Mouse (Mus musculus): Measurements from ENCODE around the gene Cgref1. TPM values are rescaled to one million over a fixed set of nuclear protein-coding genes. Genes with fewer than 3 reads are reported as not detected.

The Cgref1 gene
- polyA plus RNA-seq (2015; fragmentation: Nextera tagmentation; extraction: Ambion mirVana): 3.9 and 4.7 TPM in 2 replicates

DNA sequence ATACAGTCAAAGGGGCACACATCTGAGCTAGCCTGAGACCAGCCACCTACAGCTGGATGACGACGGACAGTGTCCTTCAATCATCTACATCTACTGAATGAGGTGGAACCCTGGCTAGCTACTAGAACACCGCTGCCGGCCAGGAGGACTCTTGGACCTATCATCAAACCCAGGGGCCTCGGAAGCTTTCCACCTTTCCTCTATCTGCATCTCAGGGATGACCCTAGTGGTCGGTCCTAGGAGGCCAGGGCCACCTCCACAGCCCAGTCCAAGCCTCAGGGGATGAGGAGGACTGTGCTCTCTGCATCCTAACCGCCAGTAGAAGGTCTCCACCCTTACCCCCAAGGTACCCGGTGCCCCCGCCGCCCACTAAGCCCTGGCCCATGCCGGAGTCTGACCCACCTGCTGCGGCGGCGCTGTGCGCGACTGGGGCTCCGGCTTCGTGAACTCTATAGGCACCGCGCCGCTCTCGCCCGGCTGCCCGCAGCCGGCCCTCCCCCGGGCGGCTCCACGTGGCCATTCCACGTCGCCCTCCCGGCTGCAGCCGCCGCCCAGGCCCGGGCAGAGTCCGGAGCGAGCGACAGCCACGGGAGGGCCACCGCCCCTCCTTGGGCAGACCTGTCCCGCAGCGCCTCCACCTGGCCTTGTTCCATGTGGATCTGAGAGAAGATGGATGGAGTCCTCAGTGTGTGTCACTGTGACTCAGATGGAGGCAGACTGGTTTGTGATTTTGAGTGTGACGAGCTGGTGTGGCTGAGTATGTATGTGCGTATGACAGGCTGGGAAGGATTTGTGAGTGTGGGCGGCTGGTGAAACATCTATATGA lies at the start of gene Cgref1:
TSS of gene Cgref1 (minus strand) at position 636 of the 826 bp plus-strand sequence.
- 7% methylated on average over 44 of the region's 44 CpGs for WGBS

DNA sequence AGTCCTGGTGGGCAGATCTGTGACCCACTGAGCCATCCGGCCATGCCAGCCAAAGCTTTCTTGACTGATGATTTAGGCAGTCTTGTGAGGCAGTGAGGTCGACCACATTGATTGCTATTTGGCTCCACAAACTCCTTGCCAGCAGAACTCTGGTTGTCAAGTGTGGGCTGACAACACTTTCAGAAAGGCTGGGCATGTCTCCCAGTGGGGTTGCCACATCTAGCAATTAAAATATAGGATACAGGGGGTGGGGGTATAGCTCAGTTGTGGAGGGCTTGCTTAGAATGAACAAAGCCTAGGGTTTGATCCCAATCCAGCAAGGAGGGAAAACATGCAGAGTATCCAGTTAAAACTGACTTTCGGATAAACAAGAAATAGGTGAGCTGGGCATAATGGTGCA lies 48.7 kb upstream of the Cgref1 start:
- Histone ChIP-seq H3K27me3 (replicated peaks) (no peaks in the 10 kb centered on the region), H3K4me1 (peaks cover 12% of the 10 kb centered on the region), H3K36me3 (no peaks in the 10 kb centered on the region), H3K4me3 (no peak overlapping the region), H3K27ac (replicated peaks) (no peak overlapping the region), H3K9me3 (no peaks in the 10 kb centered on the region), H3K9ac (no peak overlapping the region), H3K4me2 (no peak overlapping the region)
- no peak for ATAC-seq (ENCODE audit: extremely low read depth, insufficient number of reproducible peaks, low FRiP score, low TSS enrichment)
- WGBS: 71% methylated on average over 3 of the region's 3 CpGs

More for the DNA sequence above, at the start of gene Cgref1:
- H3K4me3 ChIP-seq: peak within 1 kb of the TSS; percentile 58
- H3K27me3 ChIP-seq (replicated peaks): peaks cover 22% of the 10 kb centered on the region
- H3K4me2 ChIP-seq: peak within 1 kb of the TSS; percentile 88
- peaks cover 19% of the 10 kb centered on the region for H3K4me1 ChIP-seq
- H3K36me3 ChIP-seq: no peaks in the 10 kb centered on the region
- peak; percentile 35; the same call in 1 of the 2 replicates for ATAC-seq (ENCODE audit: extremely low read depth, insufficient number of reproducible peaks, low FRiP score, low TSS enrichment)
- H3K9ac ChIP-seq: peak within 1 kb of the TSS; percentile 85
- no peak within 1 kb of the TSS for H3K27ac ChIP-seq (replicated peaks)
- no peaks in the 10 kb centered on the region for H3K9me3 ChIP-seq

DNA sequence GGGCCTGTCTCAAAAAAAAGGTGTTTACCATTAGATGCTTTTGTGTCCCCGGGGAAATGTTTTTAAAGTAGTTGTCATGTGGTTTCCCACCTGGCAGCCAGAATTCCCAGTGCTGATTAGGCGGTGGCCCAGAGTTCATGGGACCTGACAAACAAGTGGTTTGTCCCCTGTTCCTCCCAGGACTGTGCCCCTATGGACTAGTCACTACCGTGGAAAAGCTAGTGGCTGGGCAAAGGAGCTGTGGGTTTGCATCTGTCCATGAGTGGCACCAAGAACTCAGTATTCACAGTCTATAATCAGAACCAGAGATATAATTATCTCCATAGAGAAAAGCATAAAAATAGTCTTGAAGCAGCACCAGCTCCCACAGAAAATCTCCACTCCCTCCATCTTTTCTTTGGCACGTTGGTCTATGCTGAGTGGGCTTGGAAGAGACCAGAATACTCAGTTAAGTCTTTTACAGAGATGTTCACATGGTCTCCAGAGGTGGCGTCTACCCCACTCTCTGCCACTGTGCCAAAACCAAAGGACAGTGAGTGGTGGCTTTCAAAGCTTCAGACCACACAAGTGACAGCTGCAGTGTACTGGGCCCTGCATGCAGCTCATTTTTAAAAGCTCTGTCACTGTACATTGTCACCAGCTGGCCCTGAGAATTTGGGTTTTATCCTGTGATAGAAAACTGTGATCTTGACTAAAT lies 47.7 kb upstream of the Cgref1 start:
- H3K27ac ChIP-seq (replicated peaks): no peak overlapping the region
- peaks cover 12% of the 10 kb centered on the region for H3K4me1 ChIP-seq
- H3K4me2 ChIP-seq: no peak overlapping the region
- no peaks in the 10 kb centered on the region for H3K27me3 ChIP-seq (replicated peaks)
- H3K36me3 ChIP-seq: no peaks in the 10 kb centered on the region
- no peaks in the 10 kb centered on the region for H3K9me3 ChIP-seq
- no peak overlapping the region for H3K9ac ChIP-seq
- no peak overlapping the region for H3K4me3 ChIP-seq
- no peak for ATAC-seq (ENCODE audit: extremely low read depth, insufficient number of reproducible peaks, low FRiP score, low TSS enrichment)
- WGBS: 67% methylated on average over 5 of the region's 5 CpGs

DNA sequence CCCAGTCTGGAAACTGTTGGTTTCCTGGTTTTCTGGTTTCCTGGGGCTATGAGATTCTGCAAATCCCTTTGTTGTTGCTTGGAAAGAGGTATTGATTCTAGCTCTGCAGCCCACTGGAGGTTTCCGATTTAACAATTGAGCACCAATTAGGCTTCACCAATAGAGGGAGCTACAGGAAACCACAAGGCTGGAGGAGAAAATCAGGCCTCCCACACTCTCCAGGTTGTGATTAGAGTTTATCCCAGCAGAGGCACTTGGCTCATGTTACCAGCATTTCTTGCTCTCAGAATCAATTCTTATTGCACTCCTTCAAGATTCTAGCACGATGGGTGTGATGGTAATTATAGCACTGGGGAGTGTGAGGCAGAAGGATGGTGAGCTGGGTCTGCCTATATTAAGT lies 37.0 kb upstream of the Cgref1 start:
- Histone ChIP-seq H3K4me3 (no peak overlapping the region), H3K9me3 (no peaks in the 10 kb centered on the region), H3K36me3 (no peaks in the 10 kb centered on the region), H3K4me2 (no peak overlapping the region), H3K27ac (replicated peaks) (no peak overlapping the region), H3K27me3 (replicated peaks) (no peaks in the 10 kb centered on the region), H3K4me1 (no peaks in the 10 kb centered on the region), H3K9ac (no peak overlapping the region)
- ATAC-seq (ENCODE audit: extremely low read depth, insufficient number of reproducible peaks, low FRiP score, low TSS enrichment): no peak
- WGBS: 16% methylated on average over 2 of the region's 2 CpGs

DNA sequence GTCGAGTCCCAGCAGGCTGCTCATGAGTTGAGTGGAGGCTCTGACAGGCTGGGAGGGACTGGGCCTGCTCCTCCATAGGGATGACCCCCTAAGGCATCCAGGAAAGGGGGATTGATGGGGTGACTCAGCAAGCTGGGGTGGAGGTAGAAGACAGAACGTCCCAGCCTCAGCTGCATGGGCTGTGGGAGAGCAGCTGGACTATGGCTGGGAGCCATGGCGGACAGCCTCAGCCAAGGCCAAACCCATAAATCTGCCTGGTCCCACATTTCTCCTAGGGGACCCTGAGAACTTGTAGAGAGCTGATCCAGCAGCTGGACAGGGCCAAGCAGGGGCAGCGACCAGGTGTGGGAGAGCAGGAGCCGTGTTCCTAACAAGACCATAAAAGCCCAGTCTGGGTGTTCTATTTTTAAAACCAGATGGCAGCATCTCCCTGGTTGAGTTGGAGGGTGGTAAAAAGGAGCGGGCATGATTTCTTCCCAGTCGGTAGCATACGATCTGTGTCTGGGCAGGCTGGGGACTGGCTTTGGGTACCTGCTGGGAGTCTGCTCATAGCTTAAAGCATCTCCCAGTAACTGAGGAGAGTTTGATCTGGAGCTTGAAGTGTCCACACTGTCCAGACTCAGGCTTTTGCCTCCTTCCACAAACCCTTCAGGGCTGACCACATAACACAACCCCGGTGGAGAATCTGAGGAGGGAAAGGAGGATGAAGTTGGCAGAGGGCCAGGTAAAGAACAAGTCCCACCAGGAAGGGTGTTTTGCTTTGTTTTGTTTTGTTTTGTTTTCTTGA lies 29.7 kb upstream of the Cgref1 start:
- WGBS: 53% methylated on average over 9 of the region's 9 CpGs
- Histone ChIP-seq H3K4me1 (peaks cover 14% of the 10 kb centered on the region), H3K9me3 (no peaks in the 10 kb centered on the region), H3K4me3 (no peak overlapping the region), H3K27me3 (replicated peaks) (peaks cover 2% of the 10 kb centered on the region; the same call in 1 of the 2 replicates), H3K4me2 (no peak overlapping the region), H3K36me3 (no peaks in the 10 kb centered on the region), H3K9ac (no peak overlapping the region), H3K27ac (replicated peaks) (no peak overlapping the region)
- no peak for ATAC-seq (ENCODE audit: extremely low read depth, insufficient number of reproducible peaks, low FRiP score, low TSS enrichment)

DNA sequence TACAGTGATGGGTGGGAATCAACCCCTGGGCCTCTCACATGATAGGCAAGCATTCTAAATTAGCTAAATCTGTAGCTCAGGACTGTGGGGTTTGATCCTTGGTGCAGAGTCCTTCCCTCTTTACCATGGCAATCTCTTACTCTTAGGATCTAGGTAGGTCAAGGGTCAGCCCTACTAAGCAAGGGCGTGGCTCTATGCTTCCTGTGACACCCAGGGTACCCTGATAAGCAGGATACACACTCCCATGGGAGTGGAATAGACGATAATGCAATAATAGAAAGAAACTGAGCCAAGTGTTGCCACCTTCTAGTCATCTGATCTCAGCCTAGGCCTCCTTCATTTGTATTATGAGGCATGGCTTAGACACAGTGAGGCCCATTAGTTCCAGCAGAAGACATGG lies 24.0 kb upstream of the Cgref1 start:
- no peak overlapping the region for H3K4me2 ChIP-seq
- WGBS: 63% methylated on average over 2 of the region's 2 CpGs
- H3K4me1 ChIP-seq: 0 out of 2 replicates have a peak, but pooled peaks cover 7% of the 10 kb centered on the region
- H3K36me3 ChIP-seq: no peaks in the 10 kb centered on the region
- no peak for ATAC-seq (ENCODE audit: extremely low read depth, insufficient number of reproducible peaks, low FRiP score, low TSS enrichment)
- no peaks in the 10 kb centered on the region for H3K9me3 ChIP-seq
- no peak overlapping the region for H3K27ac ChIP-seq (replicated peaks)
- no peak overlapping the region for H3K9ac ChIP-seq
- H3K27me3 ChIP-seq (replicated peaks): peaks cover 8% of the 10 kb centered on the region; the same call in 1 of the 2 replicates
- H3K4me3 ChIP-seq: no peak overlapping the region

DNA sequence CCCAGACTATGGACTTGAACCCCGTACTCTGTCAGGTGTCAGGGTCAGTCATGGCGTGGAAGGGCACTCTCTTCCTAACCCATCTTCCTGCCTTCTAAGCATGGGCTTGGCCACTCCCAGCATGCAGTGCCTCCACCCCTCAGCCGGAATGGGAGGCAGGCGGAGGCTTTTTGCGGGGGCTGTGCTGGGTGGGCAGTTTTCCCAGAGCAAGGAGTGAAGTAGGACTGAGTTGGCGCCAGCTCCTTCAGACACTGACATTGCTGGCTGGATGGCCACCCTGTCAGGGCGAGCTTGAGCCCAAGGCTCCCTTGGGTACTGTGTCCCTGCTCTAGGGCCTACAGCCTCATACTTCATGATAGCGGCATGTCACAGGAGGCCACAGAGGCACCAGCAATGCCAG lies 23.0 kb upstream of the Cgref1 start, which contains the start of gene Tcf23:
TSS of gene Tcf23 (plus strand) at position 247 of the 400 bp plus-strand sequence.
- 0 out of 2 replicates have a peak, but pooled peaks cover 2% of the 10 kb centered on the region for H3K4me1 ChIP-seq
- no peak within 1 kb of the TSS for H3K4me2 ChIP-seq
- ATAC-seq (ENCODE audit: extremely low read depth, insufficient number of reproducible peaks, low FRiP score, low TSS enrichment): no peak
- no peak within 1 kb of the TSS for H3K27ac ChIP-seq (replicated peaks)
- H3K4me3 ChIP-seq: no peak within 1 kb of the TSS
- H3K27me3 ChIP-seq (replicated peaks): peaks cover 8% of the 10 kb centered on the region; the same call in 1 of the 2 replicates
- WGBS: 59% methylated on average over 8 of the region's 8 CpGs
- no peak within 1 kb of the TSS for H3K9ac ChIP-seq
- H3K36me3 ChIP-seq: no peaks in the 10 kb centered on the region
- H3K9me3 ChIP-seq: no peaks in the 10 kb centered on the region

DNA sequence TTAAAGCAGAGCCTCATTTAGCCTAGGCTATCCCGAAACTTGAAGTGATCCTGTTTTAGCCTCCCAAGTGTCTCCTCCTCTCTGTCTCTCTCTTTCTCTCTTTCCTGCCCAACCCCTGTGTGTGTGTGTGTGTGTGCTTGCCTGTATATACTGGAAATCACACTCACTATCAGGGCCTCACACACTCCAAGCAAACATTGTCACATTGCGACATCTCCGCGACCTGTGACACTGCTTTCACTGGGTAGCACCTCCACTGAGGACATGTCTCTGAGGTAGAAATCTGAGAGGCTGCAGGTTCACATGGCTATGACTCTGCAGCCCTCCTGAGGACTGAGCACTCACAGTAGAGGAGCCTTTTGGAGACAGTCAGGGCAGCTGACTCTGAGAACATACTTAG lies 20.8 kb upstream of the Cgref1 start:
- no peak overlapping the region for H3K4me2 ChIP-seq
- no peak overlapping the region for H3K9ac ChIP-seq
- H3K27me3 ChIP-seq (replicated peaks): peaks cover 8% of the 10 kb centered on the region; the same call in 1 of the 2 replicates
- no peak overlapping the region for H3K4me3 ChIP-seq
- H3K36me3 ChIP-seq: no peaks in the 10 kb centered on the region
- 0 out of 2 replicates have a peak, but pooled peaks cover 2% of the 10 kb centered on the region for H3K4me1 ChIP-seq
- H3K27ac ChIP-seq (replicated peaks): no peak overlapping the region
- ATAC-seq (ENCODE audit: extremely low read depth, insufficient number of reproducible peaks, low FRiP score, low TSS enrichment): no peak
- WGBS: 81% methylated on average over 4 of the region's 4 CpGs
- H3K9me3 ChIP-seq: no peaks in the 10 kb centered on the region

DNA sequence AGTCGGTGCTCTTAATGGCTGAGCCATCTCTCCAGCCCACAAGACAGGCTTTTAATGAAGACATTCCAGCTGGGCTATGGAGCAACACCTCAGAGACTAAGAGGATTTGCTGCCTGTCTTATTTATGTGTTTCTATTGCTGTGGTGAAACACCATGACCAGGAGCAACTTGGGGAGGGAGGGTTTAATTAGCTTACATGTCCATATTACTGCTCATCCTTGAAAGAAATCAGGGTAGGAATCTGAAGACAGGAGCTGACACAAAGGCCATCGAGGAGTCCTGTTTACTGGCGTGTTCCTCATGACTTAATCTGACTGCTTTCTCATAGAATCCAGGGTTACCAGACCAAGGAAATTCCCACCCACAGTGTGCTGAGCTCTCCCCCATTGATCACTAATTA lies 18.5 kb upstream of the Cgref1 start:
- no peak overlapping the region for H3K4me2 ChIP-seq
- no peak for ATAC-seq (ENCODE audit: extremely low read depth, insufficient number of reproducible peaks, low FRiP score, low TSS enrichment)
- H3K36me3 ChIP-seq: peaks cover under 1% of the 10 kb centered on the region; the same call in 1 of the 2 replicates
- WGBS: 75% methylated on average over 3 of the region's 3 CpGs
- H3K27ac ChIP-seq (replicated peaks): no peak overlapping the region
- H3K4me1 ChIP-seq: peaks cover 13% of the 10 kb centered on the region
- no peaks in the 10 kb centered on the region for H3K9me3 ChIP-seq
- no peaks in the 10 kb centered on the region for H3K27me3 ChIP-seq (replicated peaks)
- H3K4me3 ChIP-seq: no peak overlapping the region
- no peak overlapping the region for H3K9ac ChIP-seq

DNA sequence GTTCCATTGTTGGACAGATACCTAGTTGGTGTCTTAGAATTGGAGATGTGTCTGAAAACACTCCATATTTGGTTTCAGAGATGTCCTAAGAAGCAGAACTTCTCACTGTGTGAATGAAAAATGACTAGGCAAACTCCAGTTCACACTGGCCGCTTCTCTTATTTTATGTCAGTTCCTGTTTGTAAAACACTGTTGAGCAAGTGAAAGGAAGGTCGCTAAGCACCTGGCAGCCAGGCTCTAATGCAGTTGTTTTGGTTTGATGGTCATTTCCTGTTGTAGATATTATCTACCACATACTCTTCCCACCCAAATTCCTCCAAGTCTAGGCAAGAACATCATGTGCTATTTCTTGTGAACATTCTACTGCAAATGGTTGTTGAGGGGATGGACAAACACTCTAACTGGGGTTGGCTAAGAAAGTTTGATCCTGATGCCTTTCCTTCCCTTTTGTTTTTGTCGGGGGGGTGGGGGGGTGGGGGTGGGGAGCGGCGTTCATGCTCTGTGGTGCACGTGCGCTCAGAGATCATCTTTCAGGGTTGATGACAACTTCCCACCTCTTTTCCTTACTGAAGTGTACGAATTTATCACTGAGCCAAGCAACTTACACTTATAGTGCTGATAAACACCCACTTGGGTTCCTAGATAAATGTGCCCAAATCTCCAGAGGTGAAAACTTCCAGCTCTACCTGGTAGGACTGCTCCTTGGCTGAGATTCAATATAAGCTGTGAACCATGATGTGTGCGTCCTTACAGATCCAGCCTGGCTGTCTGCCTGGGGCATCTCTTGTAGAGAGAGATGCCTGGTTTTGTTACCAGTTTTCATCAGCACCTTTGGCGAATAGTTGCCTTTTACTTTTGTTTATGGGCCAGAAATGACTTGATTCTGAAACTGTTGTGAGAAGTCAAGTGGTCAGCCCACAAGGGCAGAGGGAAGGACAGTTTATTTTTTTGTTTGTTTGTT lies 16.4 kb upstream of the Cgref1 start:
- H3K9me3 ChIP-seq: no peaks in the 10 kb centered on the region
- no peaks in the 10 kb centered on the region for H3K27me3 ChIP-seq (replicated peaks)
- H3K27ac ChIP-seq (replicated peaks): no peak overlapping the region
- H3K36me3 ChIP-seq: peaks cover 19% of the 10 kb centered on the region
- peaks cover 28% of the 10 kb centered on the region for H3K4me1 ChIP-seq
- H3K4me3 ChIP-seq: no peak overlapping the region
- no peak overlapping the region for H3K9ac ChIP-seq
- 46% methylated on average over 10 of the region's 10 CpGs for WGBS
- H3K4me2 ChIP-seq: no peak overlapping the region
- no peak for ATAC-seq (ENCODE audit: extremely low read depth, insufficient number of reproducible peaks, low FRiP score, low TSS enrichment)
